Mouse (Mus musculus) MEL-GATA-1-ER (cell line): ENCODE measurements around the gene Egln1.

Experiments used
- DNase-seq: peaks from one replicate; pipeline ENCODE4 v3.0.0-alpha.2; 2012; ENCODE audit warnings: low read depth; ENCODE audit errors: extremely low read depth

Gene Egln1

GRCm38 (mm10) chr8:124947865-124948732, 1.0 kb downstream of the Egln1 start:
- no peak for DNase-seq

- no peak for DNase-seq
Observed at GRCm38 (mm10) chr8:124944406-124944805, 4.7 kb downstream of the Egln1 start.

GRCm38 (mm10) chr8:124943801-124944200, 5.3 kb downstream of the Egln1 start:
- no peak for DNase-seq

GRCm38 (mm10) chr8:124937293-124937692, 11.8 kb downstream of the Egln1 start:
- no peak for DNase-seq

- DNase-seq, result no peak
Observed at GRCm38 (mm10) chr8:124936699-124937098, 12.4 kb downstream of the Egln1 start.

- DNase-seq, result no peak
Observed at GRCm38 (mm10) chr8:124935116-124935515, 14.0 kb downstream of the Egln1 start.

- no peak for DNase-seq
Observed at GRCm38 (mm10) chr8:124932435-124932834, 16.7 kb downstream of the Egln1 start.

- DNase-seq, result no peak
Observed at GRCm38 (mm10) chr8:124930649-124931048, 18.5 kb downstream of the Egln1 start.

GRCm38 (mm10) chr8:124930086-124930485, 19.0 kb downstream of the Egln1 start:
- no peak for DNase-seq

- no peak for DNase-seq
Observed at GRCm38 (mm10) chr8:124929006-124929405, 20.1 kb downstream of the Egln1 start.

GRCm38 (mm10) chr8:124926351-124926771, 22.8 kb downstream of the Egln1 start:
- DNase-seq, result no peak

GRCm38 (mm10) chr8:124925544-124926266, 23.4 kb downstream of the Egln1 start:
- DNase-seq, result no peak

GRCm38 (mm10) chr8:124923971-124924652, 25.0 kb downstream of the Egln1 start:
- no peak for DNase-seq

- peak; percentile 25 for DNase-seq
Observed at GRCm38 (mm10) chr8:124922490-124923089, 26.5 kb downstream of the Egln1 start.

- DNase-seq, result no peak
Observed at GRCm38 (mm10) chr8:124921369-124922279, 27.5 kb downstream of the Egln1 start.

- DNase-seq, result no peak
Observed at GRCm38 (mm10) chr8:124917741-124918484, 31.2 kb downstream of the Egln1 start.

GRCm38 (mm10) chr8:124914061-124914460, 35.1 kb downstream of the Egln1 start:
- DNase-seq, result no peak

GRCm38 (mm10) chr8:124911938-124912872, 36.9 kb downstream of the Egln1 start:
- DNase-seq, result no peak

GRCm38 (mm10) chr8:124910349-124910748, 38.8 kb downstream of the Egln1 start:
- no peak for DNase-seq
